Mouse (Mus musculus): ENCODE results near the gene Adamts13.

Gene Adamts13

DNA sequence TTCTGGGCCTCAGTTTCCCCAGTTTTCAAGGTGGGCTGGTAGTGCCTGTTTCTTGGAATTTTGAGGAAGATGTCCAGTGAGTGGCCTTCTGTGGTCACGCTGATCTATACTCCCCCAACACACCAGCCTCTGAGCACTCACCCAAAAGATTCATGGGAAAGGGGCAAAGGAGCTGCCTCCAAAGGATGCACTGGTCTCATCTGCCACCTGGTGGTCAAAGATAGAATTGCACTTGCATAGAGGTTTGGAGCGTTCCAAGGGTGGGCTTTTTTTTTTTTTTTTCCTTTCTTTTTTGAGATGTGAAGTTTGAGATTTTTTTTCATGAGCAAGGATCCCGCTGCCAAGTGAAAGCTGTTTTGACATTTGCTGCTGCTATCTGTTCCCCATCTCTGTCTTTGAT lies 65.4 kb downstream of the Adamts13 start:
- DNase-seq (ENCODE audit: low spot score), result no peak

GRCm38 (mm10) chr2:27039286-27039685 lies 66.1 kb downstream of the Adamts13 start:
- no peak for DNase-seq (ENCODE audit: low spot score)

DNA sequence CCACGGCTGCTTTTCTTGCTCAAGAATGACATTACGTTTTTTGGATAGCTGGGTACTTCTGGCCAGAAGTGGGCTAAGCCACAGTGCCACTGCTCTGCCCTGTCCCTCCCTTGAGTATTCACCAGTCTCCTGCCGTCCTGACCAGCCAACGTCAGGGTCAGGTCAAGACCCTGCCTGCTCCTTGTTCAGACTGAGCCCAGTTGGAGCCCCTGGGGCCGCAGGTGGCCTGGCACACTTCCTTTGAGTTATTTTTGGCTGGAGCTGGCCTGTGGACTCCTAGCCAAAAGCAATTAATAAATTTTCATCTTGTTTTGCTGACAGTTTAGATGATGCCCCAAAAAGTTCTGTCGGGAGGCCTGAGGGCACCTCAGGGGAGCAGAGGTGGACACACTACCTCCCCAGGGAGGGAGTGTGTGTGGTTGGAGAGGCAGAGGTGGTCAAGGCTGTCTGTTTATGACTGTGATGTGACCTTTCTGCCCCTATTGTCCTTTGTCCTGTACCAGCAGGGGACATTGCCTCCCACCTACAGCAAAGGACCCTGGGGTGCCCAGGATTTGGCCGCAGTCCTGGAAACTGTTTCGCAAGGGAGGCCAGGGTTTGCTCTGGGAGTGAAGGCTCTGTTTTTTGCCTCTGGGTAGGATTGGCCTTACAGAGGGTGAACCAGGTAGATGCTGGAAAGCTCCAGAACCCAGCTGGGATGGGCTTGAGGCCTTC lies 69.1 kb downstream of the Adamts13 start:
- DNase-seq (ENCODE audit: low spot score), result no peak

DNA sequence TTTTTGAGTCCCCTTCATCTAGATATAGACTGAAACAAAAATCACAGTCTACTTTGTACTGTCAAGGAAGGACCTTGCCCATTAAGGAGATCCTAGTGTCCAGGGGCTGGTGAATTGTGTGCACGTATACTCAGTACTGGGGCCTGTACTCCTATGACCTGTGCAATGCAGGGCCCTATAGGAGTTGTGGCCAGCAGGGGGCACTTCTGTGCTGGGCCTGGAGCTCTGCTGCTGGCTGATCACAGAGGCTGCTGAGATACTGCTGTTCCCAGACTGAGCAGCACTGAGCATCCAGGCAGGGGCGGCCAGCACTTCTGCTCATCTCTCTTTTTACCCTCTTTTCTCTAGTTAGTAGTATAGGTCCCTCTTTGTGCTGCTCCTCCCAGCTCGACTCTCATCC lies 70.2 kb downstream of the Adamts13 start:
- peak; percentile 61 for DNase-seq (ENCODE audit: low spot score)

DNA sequence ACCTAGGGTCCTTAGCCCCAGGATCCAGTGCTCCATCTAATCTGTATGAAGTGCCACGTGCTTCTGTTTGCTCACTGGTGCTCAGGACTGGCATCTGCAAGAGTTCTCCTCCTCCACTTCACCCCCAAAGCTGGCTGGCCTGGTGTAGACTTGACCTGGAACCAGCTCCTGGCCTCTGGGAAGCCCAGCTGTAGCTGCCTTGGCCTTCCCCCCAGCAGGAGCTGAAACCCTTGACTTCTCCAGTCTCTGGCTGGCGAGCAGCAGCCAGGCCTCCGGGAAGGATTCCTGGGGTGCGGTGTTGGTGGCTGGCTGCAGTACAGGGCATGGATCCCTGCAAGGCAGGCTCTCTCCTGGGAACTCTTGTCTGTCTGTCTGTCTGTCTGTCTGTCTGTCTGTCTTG lies 71.0 kb downstream of the Adamts13 start:
- DNase-seq (ENCODE audit: low spot score), result no peak

DNA sequence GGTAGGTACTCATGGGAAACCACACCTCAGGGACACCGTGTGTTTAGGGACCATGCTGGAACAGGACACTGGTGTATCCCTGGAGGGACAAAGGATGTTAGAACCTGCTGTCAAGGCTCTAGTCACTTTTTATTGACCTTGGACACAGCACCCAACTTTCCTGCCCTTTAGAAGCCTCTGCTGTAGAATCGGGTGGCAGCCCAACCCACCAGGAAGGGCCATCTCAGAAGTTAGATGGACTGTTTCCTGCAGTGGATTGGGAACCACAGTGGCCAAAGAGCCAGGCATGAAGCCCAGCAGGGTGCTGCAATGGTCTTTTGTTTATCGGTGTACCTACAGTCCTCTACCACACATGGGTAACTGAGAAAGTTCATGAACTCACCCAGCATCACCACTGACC lies 71.4 kb downstream of the Adamts13 start:
- DNase-seq (ENCODE audit: low spot score), result no peak

DNA sequence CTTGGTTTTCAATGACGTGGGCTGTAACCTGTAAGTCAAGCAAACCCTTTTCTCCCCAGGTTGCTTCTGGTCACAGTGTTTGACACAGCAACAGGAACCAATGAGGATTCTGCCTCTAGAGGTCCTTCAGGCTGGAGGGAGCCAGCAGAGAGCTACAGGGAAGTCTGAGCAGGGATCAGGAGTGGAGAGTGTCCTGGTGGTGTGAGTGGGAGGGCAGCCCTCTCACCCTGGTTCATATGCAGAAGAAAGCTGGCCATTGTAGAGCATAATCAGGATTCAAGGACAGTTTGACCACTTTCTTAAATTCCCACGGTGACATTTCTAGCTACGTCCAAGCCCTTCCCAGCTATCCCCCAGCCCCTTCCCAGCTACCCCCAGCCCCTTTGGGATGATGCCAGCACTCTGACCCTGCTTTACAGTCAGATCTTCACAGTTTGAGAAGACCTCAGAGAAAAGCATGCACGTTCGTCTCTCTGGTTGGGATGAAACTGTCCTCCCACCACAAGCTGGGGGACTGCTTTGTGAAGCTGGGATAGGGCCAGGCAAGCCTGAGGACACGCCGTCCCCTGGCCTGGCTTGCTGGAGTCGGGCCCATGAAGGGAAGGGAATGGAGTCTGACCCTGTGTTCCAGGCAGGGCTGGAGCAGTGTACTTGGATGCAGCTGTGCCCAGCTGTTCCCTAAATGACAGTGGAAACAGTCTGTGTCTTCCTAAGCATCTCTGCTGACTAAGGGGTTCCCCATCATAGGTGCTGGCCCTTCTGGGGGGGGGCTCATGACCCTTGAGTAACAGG lies 73.0 kb downstream of the Adamts13 start:
- no peak for DNase-seq (ENCODE audit: low spot score)

- DNase-seq (ENCODE audit: low spot score), result no peak
Measured at GRCm38 (mm10) chr2:27049408-27049807, 76.2 kb downstream of the Adamts13 start.

GRCm38 (mm10) chr2:27058251-27058650 lies 85.0 kb downstream of the Adamts13 start:
- no peak for DNase-seq (ENCODE audit: low spot score)

- no peak for DNase-seq (ENCODE audit: low spot score)
Measured at GRCm38 (mm10) chr2:27058751-27059150, 85.5 kb downstream of the Adamts13 start.

- no peak for DNase-seq (ENCODE audit: low spot score)
Measured at GRCm38 (mm10) chr2:27059187-27059586, 86.0 kb downstream of the Adamts13 start.
